Mouse (Mus musculus) limb, embryonic 14.5 days (tissue): ENCODE measurements around the gene Pigl. TPM values are rescaled to one million over a fixed set of nuclear protein-coding genes. Genes with fewer than 3 reads are reported as not detected.

Experiments used
- ATAC-seq: fragments of 200-750 bp; cut with Nextera tagmentation; 2 replicates; pipeline ENCODE4 v1.8.0; 2017; ENCODE audit warnings: low read depth, moderate number of reproducible peaks, moderate TSS enrichment; ENCODE audit not compliant: low FRiP score
- DNase-seq: peaks from one replicate; pipeline ENCODE4 v3.0.0-alpha.2; 2015; ENCODE audit warnings: low spot score
- H3K27ac ChIP-seq: fragments of 300-500 bp; sonication (generic); replicated peaks from 2 replicates; pipeline ENCODE4 v1.5.1; 2014; ENCODE audit warnings: low read depth, mild to moderate bottlenecking, low read length, moderate library complexity, mixed read lengths
- H3K27me3 ChIP-seq: fragments of 300-500 bp; sonication (generic); 2 replicates; pipeline ENCODE4 v1.6.1; 2014; ENCODE audit warnings: low read length, mixed read lengths; ENCODE audit not compliant: control insufficient read depth, insufficient read depth
- H3K36me3 ChIP-seq: fragments of 300-500 bp; sonication (generic); 2 replicates; pipeline ENCODE4 v1.6.1; 2014; ENCODE audit warnings: mild to moderate bottlenecking, low read length, moderate library complexity, mixed read lengths; ENCODE audit not compliant: control insufficient read depth, insufficient read depth
- H3K4me1 ChIP-seq: fragments of 300-500 bp; sonication (generic); 2 replicates; pipeline ENCODE4 v1.6.1; 2014; ENCODE audit warnings: antibody characterized with exemption, low read length, mixed read lengths; ENCODE audit not compliant: control insufficient read depth, insufficient read depth
- H3K4me2 ChIP-seq: fragments of 300-500 bp; sonication (generic); replicated peaks from 2 replicates; pipeline ENCODE4 v1.6.1; 2014; ENCODE audit warnings: low read depth, mild to moderate bottlenecking, low read length, moderate library complexity; ENCODE audit not compliant: severe bottlenecking
- H3K4me3 ChIP-seq: fragments of 300-500 bp; sonication (generic); replicated peaks from 2 replicates; pipeline ENCODE4 v1.5.1; 2014; ENCODE audit warnings: low read length
- H3K9ac ChIP-seq: fragments of 300-500 bp; sonication (generic); 2 replicates; pipeline ENCODE4 v1.6.1; 2014; ENCODE audit warnings: mild to moderate bottlenecking, low read depth, low read length, moderate library complexity; ENCODE audit not compliant: severe bottlenecking
- H3K9me3 ChIP-seq: fragments of 300-500 bp; sonication (generic); 2 replicates; pipeline ENCODE4 v1.6.1; 2016; ENCODE audit warnings: low read length; ENCODE audit not compliant: control insufficient read depth
- POLR2A ChIP-seq: fragments of 200-500 bp; IDR thresholded peaks from 2 replicates; pipeline ENCODE4 v1.8.0; 2012; ENCODE audit warnings: inconsistent platforms, mild to moderate bottlenecking, moderate library complexity, borderline replicate concordance; ENCODE audit not compliant: insufficient read depth, insufficient read length; ENCODE audit errors: extremely low read depth
- WGBS: fragments of 180-500 bp; shearing (Covaris S2); extraction: QIAGEN DNeasy Blood & Tissue Kit; methylation state at CpG from one replicate; pipeline ENCODE4 v1.1.7; 2014; 5-methylcytosine and 5-hydroxymethylcytosine counted together
- polyA plus RNA-seq, 2 experiments: library from polyadenylated mRNA; depleted of rRNA in 1 of 2; stranded (reverse) in 1 of 2; unstranded in 1 of 2; fragments of >200 nt; fragmentation: Nextera tagmentation in 1 of 2; extraction: Ambion mirVana in 1 of 2; gene quantifications; 2 replicates each; pipeline versions ENCODE4 v1.2.1 to v1.2.3; 2012 to 2014

Pigl gene
- polyA plus RNA-seq, 2 experiments, result 7.9 to 9.7 TPM

DNA sequence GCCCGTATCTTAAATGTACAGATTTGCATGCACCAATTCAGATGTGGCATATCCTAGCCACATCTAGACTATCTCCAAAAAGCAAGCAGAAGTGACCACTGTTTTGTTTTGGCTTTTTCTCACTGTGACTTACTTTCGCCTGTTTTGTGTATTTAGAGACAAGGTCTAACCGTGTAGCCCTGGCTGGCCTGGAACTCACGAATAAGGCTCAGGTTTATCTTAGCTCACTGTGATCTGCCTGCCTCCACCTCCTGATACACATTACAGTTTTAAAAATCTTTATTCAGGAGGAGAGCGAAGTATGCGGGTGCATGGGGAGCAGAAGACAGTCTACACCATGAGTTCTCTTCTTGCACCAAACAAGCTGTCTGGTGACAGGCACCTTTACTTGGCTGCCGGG, 81.9 kb downstream of the Pigl start:
- Histone ChIP-seq H3K4me2 (no peak overlapping the region), H3K4me3 (no peak overlapping the region), H3K27ac (no peak overlapping the region), H3K36me3 (no peaks in the 10 kb centered on the region), H3K9ac (no peak overlapping the region), H3K9me3 (no peaks in the 10 kb centered on the region), H3K4me1 (no peaks in the 10 kb centered on the region), H3K27me3 (0 out of 2 replicates have a peak, but pooled peaks cover 7% of the 10 kb centered on the region)
- ATAC-seq, result no peak
- no peak for DNase-seq
- TF ChIP-seq POLR2A, result no peak
- WGBS, result 84% methylated on average over 7 of the region's 7 CpGs

DNA sequence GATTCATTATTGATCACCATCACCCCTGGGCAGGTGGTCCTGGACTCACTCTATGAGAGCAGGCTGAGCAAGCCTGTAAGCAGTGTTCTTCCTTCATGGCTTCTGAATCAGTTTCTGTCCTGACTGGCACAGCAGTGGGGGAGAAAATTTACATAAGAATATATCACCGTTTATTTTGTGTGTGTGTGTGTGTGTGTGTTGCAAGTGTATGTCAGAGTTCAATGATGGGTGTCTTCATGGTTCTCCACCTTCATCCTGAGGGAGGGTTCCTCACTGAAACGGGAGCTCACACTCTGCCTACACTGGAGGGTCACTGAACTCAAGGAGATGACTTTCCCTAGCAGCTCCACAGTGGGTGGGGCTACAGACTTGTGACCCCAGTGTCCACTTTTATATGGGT, 82.7 kb downstream of the Pigl start:
- H3K9me3 ChIP-seq, result no peaks in the 10 kb centered on the region
- no peak overlapping the region for H3K4me2 ChIP-seq
- no peaks in the 10 kb centered on the region for H3K4me1 ChIP-seq
- H3K4me3 ChIP-seq, result no peak overlapping the region
- WGBS, result 70% methylated on average over 2 of the region's 2 CpGs
- 0 out of 2 replicates have a peak, but pooled peaks cover 7% of the 10 kb centered on the region for H3K27me3 ChIP-seq
- no peak overlapping the region for H3K27ac ChIP-seq
- DNase-seq (no peak), ATAC-seq (no peak)
- H3K9ac ChIP-seq, result no peak overlapping the region
- no peaks in the 10 kb centered on the region for H3K36me3 ChIP-seq
- TF ChIP-seq POLR2A, result no peak

DNA sequence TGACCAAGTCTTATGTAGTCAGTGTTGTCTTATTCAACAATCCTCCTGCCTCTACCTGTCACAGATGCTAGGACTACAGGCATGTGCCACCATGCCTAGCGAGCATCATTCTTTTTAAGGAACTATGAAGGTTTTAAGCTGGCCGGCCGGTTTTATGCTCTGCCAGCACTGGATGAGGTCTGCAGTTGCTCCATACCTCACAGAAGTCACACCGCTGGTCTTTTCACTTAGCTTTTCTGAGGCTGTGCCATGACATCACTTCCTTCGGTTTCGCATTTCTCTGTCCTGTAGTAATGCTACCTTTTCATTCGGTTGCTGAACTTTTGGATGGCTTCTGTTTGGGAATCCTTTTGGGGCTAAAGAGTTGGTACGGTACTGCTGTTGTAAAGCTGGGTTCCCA, 83.3 kb downstream of the Pigl start:
- Histone ChIP-seq H3K27ac (no peak overlapping the region), H3K9me3 (no peaks in the 10 kb centered on the region), H3K4me2 (no peak overlapping the region), H3K27me3 (0 out of 2 replicates have a peak, but pooled peaks cover 7% of the 10 kb centered on the region), H3K9ac (no peak overlapping the region), H3K36me3 (no peaks in the 10 kb centered on the region), H3K4me1 (no peaks in the 10 kb centered on the region), H3K4me3 (no peak overlapping the region)
- no peak for DNase-seq
- TF ChIP-seq POLR2A, result no peak
- ATAC-seq, result no peak
- 57% methylated on average over 8 of the region's 8 CpGs for WGBS

DNA sequence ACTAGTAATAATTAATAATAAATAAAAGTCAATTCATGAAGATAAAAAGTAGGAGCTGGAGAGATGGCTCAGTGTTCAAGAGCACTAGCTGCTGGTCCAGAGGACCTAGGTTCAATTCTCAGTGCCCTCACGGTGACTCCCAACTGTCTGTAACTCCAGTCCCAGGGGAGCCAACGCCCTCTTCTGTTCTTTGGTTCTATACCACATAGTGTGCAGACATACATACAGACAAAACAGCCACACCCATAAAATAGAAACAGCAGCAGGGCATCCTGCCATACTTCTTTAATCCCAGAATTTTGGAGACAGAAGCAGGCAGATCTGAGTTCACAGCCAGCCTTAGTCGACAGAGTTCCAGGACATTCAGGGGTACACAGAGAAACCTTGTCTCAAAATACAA, 85.7 kb downstream of the Pigl start:
- Histone ChIP-seq H3K36me3 (no peaks in the 10 kb centered on the region), H3K9me3 (no peaks in the 10 kb centered on the region), H3K9ac (no peak overlapping the region), H3K27ac (no peak overlapping the region), H3K4me3 (no peak overlapping the region), H3K27me3 (0 out of 2 replicates have a peak, but pooled peaks cover 7% of the 10 kb centered on the region), H3K4me2 (no peak overlapping the region), H3K4me1 (no peaks in the 10 kb centered on the region)
- TF ChIP-seq POLR2A, result no peak
- 86% methylated on average over 3 of the region's 3 CpGs for WGBS
- ATAC-seq (no peak), DNase-seq (no peak)

DNA sequence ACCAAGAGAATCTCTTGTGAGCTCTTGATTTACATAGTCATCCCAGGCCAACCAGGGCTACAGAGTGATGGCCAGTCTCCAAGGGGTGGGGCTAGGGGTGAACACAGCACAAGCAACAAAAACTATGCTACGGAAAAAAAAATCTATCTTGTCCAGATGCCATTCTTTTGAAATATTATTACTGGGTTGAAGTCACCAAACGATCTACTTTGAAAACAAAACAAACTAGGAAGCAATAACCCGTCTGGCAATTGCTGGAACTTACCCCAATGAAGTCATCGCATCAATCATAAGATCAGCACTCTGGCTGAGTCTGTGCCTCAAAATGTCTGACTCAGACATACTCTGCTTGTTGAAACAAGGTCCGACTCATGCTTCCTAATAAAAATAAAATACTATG, 91.5 kb downstream of the Pigl start:
- DNase-seq (peak; percentile 57), ATAC-seq (no peak)
- Histone ChIP-seq H3K27me3 (no peaks in the 10 kb centered on the region), H3K4me3 (peak overlapping the region; percentile 77), H3K9me3 (no peaks in the 10 kb centered on the region), H3K4me1 (peaks cover 23% of the 10 kb centered on the region), H3K27ac (peak overlapping the region; percentile 97), H3K4me2 (peak overlapping the region; percentile 94), H3K36me3 (peaks cover 19% of the 10 kb centered on the region), H3K9ac (peak overlapping the region; percentile 91)
- TF ChIP-seq POLR2A, result no peak
- WGBS, result 16% methylated on average over 5 of the region's 5 CpGs

DNA sequence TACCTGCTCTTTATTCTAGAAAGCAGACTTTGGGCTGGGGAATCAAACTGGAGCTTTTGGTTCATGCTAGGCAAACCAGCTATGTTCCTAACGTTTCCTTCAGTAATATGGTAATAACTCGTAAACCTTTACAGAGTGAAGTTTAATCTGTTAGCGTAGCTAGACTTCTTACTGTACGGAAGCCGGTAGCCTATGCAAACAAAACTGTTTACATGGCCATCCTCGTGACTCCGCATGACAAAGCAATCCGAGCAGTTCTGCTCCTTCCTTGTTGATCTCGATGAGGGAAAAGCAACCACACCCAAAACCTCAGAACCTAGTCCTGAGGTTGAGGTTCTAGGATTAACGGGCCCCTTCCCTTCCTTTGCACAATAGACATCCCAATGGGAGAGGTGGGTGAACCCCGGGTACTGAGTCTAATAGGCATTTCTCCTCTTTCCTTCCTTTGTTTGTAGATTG, 92.0 kb downstream of the Pigl start:
- Histone ChIP-seq H3K27me3 (no peaks in the 10 kb centered on the region), H3K9me3 (no peaks in the 10 kb centered on the region), H3K36me3 (peaks cover 23% of the 10 kb centered on the region), H3K9ac (peak overlapping the region; percentile 91), H3K4me2 (peak overlapping the region; percentile 94), H3K4me3 (peak overlapping the region; percentile 77), H3K27ac (peak overlapping the region; percentile 97), H3K4me1 (peaks cover 24% of the 10 kb centered on the region)
- peak; percentile 55 for DNase-seq
- WGBS, result 4% methylated on average over 11 of the region's 11 CpGs
- TF ChIP-seq POLR2A, result no peak
- peak; percentile 7; the same call in 1 of the 2 replicates for ATAC-seq
